Mouse (Mus musculus) stomach, postnatal 0 days (tissue): Measurements from ENCODE around the gene Luc7l.

Source experiments
- CTCF ChIP-seq: IDR thresholded peaks from 2 replicates; pipeline ENCODE4 v1.5.1; 2016; ENCODE audit warnings: antibody characterized with exemption, low read depth, mild to moderate bottlenecking, moderate library complexity
- EP300 ChIP-seq: optimal IDR thresholded peaks from 2 replicates; pipeline ENCODE3; 2016; ENCODE audit warnings: antibody characterized with exemption

DNA sequence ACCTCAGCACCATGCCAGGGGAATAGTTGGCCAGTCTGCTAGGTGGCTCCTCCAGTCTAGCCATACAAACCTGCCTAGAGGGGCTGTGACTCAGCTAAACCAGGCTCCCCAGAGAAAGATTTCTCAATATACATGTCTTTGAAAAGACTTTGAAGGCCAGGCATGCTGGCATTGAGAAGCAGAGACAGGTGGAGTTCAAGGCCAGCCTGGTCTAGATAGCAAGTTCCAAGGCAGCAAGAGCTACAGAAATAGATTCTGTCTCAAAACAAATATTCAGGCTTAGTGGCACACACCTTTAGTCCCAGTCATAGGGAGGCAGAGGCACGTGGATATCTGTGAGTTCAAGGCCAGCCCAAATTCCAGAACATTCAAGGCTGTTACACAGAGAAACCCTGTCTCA is 46.3 kb upstream of the Luc7l start:
- TF ChIP-seq CTCF (no peak), EP300 (no peak)
